Mouse (Mus musculus) brain, embryonic 14.5 days (tissue): ENCODE results near the gene Rybp. TPM values are rescaled to one million over a fixed set of nuclear protein-coding genes. Genes with fewer than 3 reads are reported as not detected.

ENCODE experiments used
- DNase-seq: peaks from one replicate; pipeline ENCODE4 v3.0.0-alpha.2; 2011; ENCODE audit warnings: low read depth
- CTCF ChIP-seq: fragments of 200-500 bp; IDR thresholded peaks from 2 replicates; pipeline ENCODE4 v1.5.1; 2012; ENCODE audit warnings: inconsistent platforms, mild to moderate bottlenecking, moderate library complexity, borderline replicate concordance; ENCODE audit not compliant: insufficient read depth, insufficient read length; ENCODE audit errors: extremely low read depth
- POLR2A ChIP-seq: fragments of 200-500 bp; IDR thresholded peaks from 2 replicates; pipeline ENCODE4 v1.6.1; 2012; ENCODE audit warnings: mild to moderate bottlenecking, inconsistent platforms, borderline replicate concordance; ENCODE audit not compliant: poor library complexity, insufficient read depth, insufficient read length, severe bottlenecking; ENCODE audit errors: extremely low read depth
- polyA plus RNA-seq: library from polyadenylated mRNA; depleted of rRNA; stranded (reverse); fragments of >200 nt; gene quantifications from 2 replicates; pipeline ENCODE4 v1.2.3, GENCODE M21; 2012

Gene Rybp
- polyA plus RNA-seq, 1 experiment, result 64.7 TPM

DNA sequence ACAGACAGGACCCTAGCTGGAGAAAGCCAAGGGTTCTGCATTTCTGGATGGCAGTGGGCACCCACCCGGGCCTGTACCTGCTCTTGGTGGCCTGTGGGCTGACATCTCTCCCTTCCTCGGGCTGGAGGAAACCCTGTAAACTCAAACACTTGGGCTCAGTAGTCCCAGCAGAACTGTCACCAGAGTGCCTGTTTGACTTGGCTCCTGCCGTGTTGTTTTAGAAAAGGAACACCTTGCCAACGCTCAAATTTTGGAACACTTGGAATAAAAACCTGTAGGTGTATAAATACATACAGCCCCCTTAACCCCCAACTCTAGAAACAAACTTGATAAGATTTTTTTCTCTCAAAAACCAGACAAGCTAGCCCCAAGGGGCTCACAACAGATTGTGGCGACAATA lies 92.2 kb downstream of the Rybp start:
- DNase-seq, result no peak
- no peak for TF ChIP-seq POLR2A
- TF ChIP-seq CTCF, result no peak

DNA sequence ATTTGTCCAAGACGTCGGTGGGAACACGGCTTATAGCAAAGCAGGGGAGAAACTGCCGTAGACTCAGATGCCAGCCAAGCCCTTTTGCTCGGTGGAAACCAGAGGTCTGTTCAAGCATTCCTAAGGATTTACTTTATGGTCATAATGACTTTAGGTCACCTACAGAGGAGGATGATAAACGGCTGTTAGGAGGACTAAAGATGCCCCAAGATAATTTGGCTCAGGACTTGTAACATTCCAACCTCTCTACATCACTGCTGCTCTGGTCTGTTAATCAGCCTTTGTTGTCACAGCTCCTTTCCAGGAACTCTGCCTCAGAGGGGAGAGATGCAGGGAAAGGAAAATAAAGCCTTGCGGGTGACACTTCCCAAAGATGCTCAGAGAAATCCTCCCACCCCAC lies 93.5 kb downstream of the Rybp start:
- no peak for DNase-seq
- TF ChIP-seq CTCF (no peak), POLR2A (no peak)

DNA sequence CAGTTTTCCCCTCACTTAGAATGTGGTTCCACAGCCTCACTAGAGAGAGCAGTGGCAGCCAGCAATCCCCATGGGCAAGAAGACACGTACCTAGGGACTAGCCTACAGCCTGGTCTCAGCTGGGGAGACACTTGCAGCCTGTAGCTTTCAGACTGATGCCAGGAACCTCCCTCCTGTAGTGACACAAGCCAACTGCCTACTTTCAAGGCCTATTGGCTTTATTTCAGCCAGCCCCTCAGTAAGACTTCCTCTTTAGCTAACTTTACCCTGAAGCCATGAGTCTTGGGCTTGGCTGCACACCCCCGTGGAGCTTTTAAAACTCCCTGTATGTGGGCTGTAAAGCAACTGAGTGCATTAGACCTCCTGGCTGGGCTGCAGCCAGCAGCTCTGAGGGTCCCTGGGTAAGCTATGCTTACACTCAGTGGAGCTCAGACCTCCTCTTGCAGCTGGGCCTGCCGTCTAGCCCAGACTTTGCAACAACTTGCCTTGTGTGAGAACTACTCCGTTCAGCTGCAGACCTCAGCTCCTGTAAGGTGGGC lies 94.5 kb downstream of the Rybp start:
- TF ChIP-seq CTCF (no peak), POLR2A (no peak)
- peak; percentile 35 for DNase-seq

DNA sequence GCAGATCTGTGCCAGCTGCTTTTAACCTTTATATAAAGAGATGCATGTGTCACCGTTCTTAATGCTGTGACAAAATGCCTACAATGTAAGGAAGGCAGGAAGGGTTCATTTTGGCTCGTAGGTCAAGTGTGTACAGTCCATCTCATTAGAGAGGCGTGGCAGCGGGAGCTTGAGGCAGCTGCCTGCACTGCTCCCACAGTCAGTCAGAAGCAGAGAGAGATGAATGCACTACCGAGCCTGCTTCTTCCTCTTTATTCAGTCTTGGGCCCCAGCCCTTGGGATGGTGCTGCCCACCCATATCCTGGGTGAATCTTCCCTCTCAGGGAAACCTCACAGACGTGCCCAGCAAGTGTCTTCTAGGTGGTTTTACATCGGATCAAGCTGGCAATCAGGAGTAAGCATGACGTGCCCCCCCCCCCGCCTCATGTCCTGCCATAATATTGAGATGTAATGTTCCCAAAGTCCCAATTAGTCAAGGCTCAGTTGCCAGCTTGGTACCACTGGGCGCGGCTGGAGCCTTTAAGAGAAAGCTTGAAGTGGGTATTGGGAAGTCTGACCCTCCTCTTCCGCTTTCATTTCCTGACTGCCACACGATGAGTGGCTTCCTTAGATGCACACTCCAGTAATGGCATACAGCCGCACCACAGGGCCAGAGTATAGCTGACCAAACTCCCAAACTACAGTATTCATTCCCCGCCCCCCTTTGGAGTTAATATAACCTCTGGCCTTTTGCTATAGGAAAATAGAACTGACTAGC lies 96.3 kb downstream of the Rybp start:
- TF ChIP-seq CTCF (no peak), POLR2A (no peak)

DNA sequence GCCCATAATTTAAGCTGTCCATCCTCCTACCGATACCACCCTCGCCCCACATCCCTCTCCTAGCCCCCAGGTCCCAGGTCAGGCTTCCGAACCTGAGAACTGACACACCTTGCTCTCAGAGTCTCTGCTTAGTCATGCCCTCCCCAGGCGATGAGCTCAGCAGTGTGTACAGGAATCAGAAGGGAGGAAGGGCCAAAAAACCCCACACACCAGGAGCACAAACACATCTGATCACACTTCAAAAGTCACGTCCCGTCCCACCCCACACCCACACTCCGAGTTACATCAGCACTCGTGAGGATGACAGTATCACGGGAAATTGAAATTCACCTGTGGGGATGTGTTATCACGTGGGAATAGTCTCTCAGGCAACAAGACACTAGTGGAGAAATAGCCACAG lies 97.0 kb downstream of the Rybp start:
- DNase-seq, result no peak
- TF ChIP-seq POLR2A, result no peak
- TF ChIP-seq CTCF, result no peak

More for the DNA sequence above, 96.3 kb downstream of the Rybp start:
- no peak for DNase-seq

DNA sequence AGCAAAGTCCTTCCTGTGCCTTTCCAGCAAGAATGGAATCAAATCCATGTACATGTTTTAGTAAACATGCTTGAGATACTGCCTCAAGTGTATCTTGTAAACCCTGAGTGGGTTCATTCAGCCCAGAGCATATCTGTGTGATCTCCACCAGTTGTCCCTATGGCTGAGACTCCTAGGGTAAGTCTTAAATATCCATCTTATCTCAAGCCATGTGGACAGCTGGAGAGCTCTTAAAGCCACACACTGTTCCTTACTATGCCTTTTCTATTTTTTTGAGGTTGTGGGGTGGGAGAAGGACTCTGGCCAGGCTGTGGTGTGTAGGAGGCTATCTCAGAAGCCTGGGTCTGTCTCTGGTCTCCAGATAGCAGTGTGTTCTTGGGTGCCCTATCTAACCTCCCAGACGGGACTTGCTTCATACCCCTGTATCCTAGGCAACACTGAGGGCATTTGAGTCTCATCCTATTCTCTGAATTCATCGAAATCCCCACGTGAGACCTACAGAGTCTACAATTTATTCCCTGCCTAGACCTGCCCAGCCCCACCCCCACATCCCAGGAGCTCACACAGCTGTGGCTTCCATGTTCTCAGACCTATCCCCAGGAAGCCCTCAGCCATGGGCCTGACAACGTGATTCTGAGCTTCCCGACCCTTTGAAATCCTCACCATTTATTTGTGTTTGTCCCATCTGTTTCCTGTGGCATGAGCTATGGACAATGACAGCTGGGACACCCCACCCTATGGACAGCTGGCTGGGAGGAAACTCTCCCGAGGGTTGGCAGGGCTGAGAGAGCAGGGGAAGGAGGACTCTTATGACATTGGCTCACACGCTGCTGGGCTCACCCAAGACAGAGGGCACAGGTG lies 98.2 kb downstream of the Rybp start:
- TF ChIP-seq CTCF, result no peak
- TF ChIP-seq POLR2A, result no peak
- DNase-seq, result peak; percentile 23

DNA sequence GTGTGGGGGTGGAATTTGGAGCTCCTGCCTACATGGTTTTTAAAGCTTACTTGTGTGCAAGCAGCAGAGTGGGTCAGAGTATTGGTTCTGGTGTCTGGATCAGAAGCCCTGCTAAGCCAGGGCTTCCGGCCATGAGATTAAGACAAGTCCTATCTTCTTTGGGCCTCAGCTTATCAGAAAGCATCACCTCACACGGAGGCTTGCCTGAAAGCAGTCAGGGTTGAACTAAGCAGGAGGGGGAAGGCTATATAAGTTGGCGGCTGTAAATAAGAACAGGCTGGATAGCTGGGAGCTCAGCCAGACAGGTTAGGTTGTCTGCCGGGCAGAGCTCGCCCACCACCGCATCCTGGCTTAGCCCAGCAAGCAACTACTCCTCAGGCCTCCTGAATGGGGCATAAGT lies 99.5 kb downstream of the Rybp start:
- TF ChIP-seq POLR2A (no peak), CTCF (no peak)

DNA sequence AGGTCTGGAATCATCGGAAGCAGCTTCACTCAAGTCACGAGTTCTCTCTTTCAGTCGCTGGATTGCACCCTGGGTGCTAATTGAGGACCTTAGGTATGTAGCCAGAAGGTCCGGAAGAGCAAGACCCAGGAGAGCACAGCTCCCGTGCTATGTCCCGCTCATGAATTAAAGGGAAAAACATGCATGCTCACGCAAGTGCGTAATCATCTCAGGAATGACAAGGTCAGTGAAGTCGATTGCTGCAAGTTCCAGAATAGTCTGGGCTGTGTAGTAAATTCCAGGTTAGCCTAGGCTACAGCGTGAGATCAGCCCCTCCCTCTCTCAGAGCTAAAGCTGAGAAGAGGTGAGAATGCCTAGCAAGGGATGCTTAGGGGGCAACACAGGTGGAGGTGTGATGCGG lies 100.5 kb downstream of the Rybp start:
- TF ChIP-seq CTCF (no peak), POLR2A (no peak)

More for the DNA sequence above, 99.5 kb downstream of the Rybp start:
- DNase-seq, result no peak

DNA sequence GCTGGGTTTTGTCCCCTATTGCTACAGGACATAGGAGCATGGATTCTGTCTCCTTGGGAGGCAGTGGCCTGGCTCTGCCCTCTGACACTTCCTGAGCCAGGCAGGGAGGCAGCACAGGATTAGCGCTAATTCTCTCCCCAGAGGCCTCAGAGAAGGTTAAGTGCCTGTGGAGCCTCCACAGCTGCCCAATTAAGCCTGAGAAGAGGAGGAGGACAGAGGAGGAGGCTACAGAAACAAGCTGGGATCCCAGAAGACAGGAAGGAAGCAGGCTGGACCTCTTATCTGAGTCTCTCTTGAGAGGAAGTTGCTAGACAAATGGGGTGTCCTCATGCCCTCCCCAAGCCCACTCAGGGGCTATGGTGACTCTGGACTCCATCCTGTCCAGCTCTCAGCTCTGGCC lies 101.8 kb downstream of the Rybp start:
- no peak for TF ChIP-seq CTCF
- no peak for TF ChIP-seq POLR2A
- peak; percentile 14 for DNase-seq

More for the DNA sequence above, 100.5 kb downstream of the Rybp start:
- no peak for DNase-seq

DNA sequence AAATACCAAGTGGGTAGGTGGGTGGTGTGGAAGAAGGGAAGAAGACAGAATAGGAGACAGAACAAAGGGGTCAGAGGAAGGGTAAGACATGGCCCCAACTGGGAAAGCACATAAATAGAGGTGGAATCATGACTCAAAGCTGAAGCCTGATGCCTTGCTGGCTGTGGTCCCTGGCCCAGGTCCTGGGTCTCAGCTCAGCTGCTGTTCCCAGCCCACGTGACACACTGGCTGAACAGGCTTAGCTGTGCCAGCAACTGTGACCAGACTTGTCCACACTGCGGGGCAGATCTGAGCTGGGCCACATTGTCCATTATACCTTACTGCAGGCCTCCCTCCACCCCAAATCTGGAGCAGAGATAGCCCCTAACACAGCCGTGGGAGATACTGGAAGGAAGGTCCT lies 103.9 kb downstream of the Rybp start:
- no peak for DNase-seq
- TF ChIP-seq CTCF (no peak), POLR2A (no peak)

DNA sequence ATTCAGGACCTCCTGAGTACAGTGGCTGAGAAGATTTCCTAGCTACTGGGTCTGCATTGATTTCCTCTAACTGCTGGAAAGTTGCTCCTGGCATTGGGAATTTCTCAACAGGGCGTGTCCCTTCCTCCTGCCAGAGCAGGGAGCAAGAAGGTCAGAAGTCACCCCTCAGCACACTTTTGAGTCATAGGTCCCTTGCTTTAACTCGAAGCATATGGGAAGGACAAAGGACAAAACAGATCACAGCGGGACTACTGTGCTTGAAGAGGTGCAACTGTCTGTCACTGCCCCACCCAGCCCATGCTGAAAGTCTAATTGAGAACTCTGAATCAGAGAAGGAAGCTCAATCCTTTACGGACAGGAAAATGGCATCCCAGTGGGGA lies 106.4 kb downstream of the Rybp start:
- TF ChIP-seq POLR2A, result no peak
- TF ChIP-seq CTCF, result no peak
- DNase-seq, result no peak
